Mouse (Mus musculus): ENCODE measurements around the gene Fads3.

DNA sequence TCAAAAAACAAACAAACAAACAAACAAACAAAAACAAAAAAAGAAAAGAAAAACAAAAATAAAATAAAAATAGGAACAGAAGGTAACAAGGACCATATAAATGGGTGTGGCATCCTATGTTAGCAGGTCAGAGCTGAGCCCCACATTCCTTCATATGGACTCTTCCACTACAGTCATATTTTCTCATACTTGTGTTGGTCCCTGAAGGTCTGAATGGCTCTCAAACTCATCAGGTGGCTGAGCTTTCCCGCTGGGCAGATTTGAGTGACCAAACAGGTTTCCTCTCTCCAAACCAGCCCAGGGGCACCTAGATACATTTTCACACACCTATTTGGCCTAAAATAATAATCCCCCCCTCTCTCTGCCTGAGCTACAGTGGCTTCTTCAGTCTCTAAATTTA, 30.0 kb upstream of the Fads3 start:
- TF ChIP-seq CTCF (IDR thresholded peaks at IDR 0.05; ENCODE audit: low read depth, low read length) (no peak), EP300 (IDR thresholded peaks at IDR 0.05; ENCODE audit: insufficient read depth, low read depth, low read length) (no peak), POLR2A (IDR thresholded peaks at IDR 0.05; ENCODE audit: insufficient read depth, low read length) (no peak)
